Mouse (Mus musculus) megakaryocyte, embryonic 14.5 days (primary cell): ENCODE results near the gene Rnaset2b.
"Not testable (repeated sequence)": the region's sequence is repeated elsewhere in the genome, so short reads cannot be mapped to it uniquely, and the experiment has no call there.

ENCODE experiments used
- FLI1 ChIP-seq: IDR thresholded peaks from 2 replicates; pipeline ENCODE4 v1.6.1; 2012; ENCODE audit warnings: low read length, inconsistent platforms, mixed read lengths
- GATA1 ChIP-seq: IDR thresholded peaks from 3 replicates; pipeline ENCODE4 v1.6.1; 2012; ENCODE audit warnings: mixed read lengths, low read length, inconsistent platforms, borderline replicate concordance

DNA sequence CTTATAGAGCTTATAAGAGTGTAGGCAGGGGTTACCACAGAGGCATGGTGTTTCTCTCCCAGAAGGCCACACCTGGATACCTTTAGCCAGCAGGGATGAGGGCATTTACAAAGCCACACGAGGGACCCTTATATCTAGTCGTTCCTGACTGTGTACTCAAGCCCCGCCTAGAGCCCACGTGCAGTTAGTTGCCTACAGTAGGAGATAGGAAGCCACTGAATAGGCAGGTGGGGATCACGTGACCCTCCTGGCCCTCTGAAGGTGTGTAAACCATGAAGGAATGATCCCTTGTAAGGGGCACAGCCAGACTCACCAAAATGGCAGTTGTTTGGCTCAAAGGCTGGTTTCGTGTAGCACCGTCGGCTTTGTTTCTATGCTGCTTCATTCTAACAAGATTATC lies 26.4 kb downstream of the Rnaset2b start:
- TF ChIP-seq FLI1, GATA1: not testable (repeated sequence)
